Mouse (Mus musculus): ENCODE measurements around the gene Derl2.
A peak's percentile ranks its signal among the peaks of the same experiment; 100 is the strongest.

The Derl2 gene

GRCm38 (mm10) chr11:70982030-70982429, 37.6 kb downstream of the Derl2 start:
- no peak for DNase-seq (ENCODE audit: low spot score)

- no peak for DNase-seq (ENCODE audit: low spot score)
Measured at GRCm38 (mm10) chr11:70980751-70981510, 38.7 kb downstream of the Derl2 start.

- no peak for DNase-seq (ENCODE audit: low spot score)
Measured at GRCm38 (mm10) chr11:70980232-70980631, 39.4 kb downstream of the Derl2 start.

- DNase-seq (ENCODE audit: low spot score), result no peak
Measured at GRCm38 (mm10) chr11:70977293-70977692, 42.3 kb downstream of the Derl2 start.

GRCm38 (mm10) chr11:70975193-70975592, 44.4 kb downstream of the Derl2 start:
- DNase-seq (ENCODE audit: low spot score), result no peak

GRCm38 (mm10) chr11:70973947-70974346, 45.7 kb downstream of the Derl2 start:
- no peak for DNase-seq (ENCODE audit: low spot score)

GRCm38 (mm10) chr11:70972586-70972985, 47.1 kb downstream of the Derl2 start:
- no peak for DNase-seq (ENCODE audit: low spot score)

GRCm38 (mm10) chr11:70970560-70971540, 48.8 kb downstream of the Derl2 start:
- DNase-seq (ENCODE audit: low spot score), result no peak

- DNase-seq (ENCODE audit: low spot score), result peak; percentile 97
Measured at GRCm38 (mm10) chr11:70969821-70970559, 49.7 kb downstream of the Derl2 start, which contains the start of the genes Nup88 and Rpain. Gene Nup88, minus strand, starts transcription at chr11:70969973. Gene Rpain, plus strand, starts transcription at chr11:70970213.

- DNase-seq (ENCODE audit: low spot score), result no peak
Measured at GRCm38 (mm10) chr11:70969271-70969794, 50.3 kb downstream of the Derl2 start.

GRCm38 (mm10) chr11:70964222-70964907, 55.3 kb downstream of the Derl2 start:
- DNase-seq (ENCODE audit: low spot score), result no peak

GRCm38 (mm10) chr11:70960786-70961554, 58.7 kb downstream of the Derl2 start:
- no peak for DNase-seq (ENCODE audit: low spot score)

Measured in testis, postnatal 14 days (tissue).